Mouse (Mus musculus): ENCODE measurements at regions not wholly inside any gene's neighbourhood (a gene's known extent, or its start where the extent isn't known, plus 50 kb on each side); places are given as distances from the start of the nearest gene placed in this dataset.

DNA sequence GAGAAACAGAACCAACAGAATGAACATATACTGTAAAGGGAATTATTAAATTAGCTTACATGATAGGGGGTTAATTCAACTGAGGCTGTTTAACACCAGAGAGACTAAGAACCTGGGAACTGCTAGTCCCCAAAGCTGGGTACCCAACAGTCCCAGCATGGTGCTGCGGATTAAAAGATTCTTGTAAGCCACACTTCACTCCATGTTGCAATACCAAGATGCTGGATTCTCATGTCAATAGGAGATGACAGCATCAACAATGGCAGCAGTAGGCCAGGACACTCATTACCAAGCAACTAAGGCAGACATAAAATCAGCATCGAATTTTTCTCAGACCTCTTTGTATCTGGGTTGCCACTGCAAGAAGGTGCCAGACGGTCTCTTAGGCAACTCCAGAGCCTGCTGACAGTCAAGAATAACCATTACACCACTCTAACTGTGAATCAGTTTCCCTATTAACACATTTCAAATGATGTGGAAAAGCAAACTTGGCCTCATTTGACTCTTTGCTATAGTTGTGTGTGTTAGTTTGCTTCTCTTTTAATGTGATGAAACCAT, 79.1 kb upstream of the Gls start:
- no peaks in the 10 kb centered on the region for H3K4me1 ChIP-seq (ENCODE audit: control insufficient read depth, insufficient read depth, low read length)
- H3K27ac ChIP-seq (ENCODE audit: insufficient read depth, low read length): no peak overlapping the region
- H3K4me3 ChIP-seq (ENCODE audit: insufficient read depth, low read length): no peak overlapping the region
- TF ChIP-seq POLR2A (IDR thresholded peaks at IDR 0.05; ENCODE audit: low read depth, low read length) (no peak), CTCF (IDR thresholded peaks at IDR 0.05; ENCODE audit: borderline replicate concordance, insufficient read depth, low read length) (no peak)

DNA sequence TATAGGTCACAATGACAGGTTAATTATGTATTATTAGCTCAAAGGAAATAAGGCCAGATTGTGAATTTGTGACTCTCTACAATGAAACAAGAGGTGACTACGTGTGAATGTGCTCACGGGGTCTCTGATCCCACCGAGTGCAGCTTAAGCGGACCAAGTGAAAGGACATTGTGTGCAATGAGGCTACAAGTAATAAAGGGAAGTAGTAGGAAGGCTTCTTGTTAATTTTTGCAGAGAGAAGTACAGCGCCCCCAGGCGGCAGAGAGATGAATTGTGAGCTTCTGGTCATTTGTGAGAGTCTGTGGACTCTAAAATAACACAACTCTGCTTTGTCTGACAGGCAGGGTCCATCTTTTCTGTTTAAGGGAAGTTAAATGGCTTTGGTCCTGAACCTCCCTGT, 73.9 kb upstream of the Gls start:
- no peak overlapping the region for H3K4me3 ChIP-seq (ENCODE audit: insufficient read depth, low read length)
- TF ChIP-seq CTCF (IDR thresholded peaks at IDR 0.05; ENCODE audit: borderline replicate concordance, insufficient read depth, low read length): no peak
- no peak for TF ChIP-seq POLR2A (IDR thresholded peaks at IDR 0.05; ENCODE audit: low read depth, low read length)
- H3K27ac ChIP-seq (ENCODE audit: insufficient read depth, low read length): no peak overlapping the region
- no peaks in the 10 kb centered on the region for H3K4me1 ChIP-seq (ENCODE audit: control insufficient read depth, insufficient read depth, low read length)

DNA sequence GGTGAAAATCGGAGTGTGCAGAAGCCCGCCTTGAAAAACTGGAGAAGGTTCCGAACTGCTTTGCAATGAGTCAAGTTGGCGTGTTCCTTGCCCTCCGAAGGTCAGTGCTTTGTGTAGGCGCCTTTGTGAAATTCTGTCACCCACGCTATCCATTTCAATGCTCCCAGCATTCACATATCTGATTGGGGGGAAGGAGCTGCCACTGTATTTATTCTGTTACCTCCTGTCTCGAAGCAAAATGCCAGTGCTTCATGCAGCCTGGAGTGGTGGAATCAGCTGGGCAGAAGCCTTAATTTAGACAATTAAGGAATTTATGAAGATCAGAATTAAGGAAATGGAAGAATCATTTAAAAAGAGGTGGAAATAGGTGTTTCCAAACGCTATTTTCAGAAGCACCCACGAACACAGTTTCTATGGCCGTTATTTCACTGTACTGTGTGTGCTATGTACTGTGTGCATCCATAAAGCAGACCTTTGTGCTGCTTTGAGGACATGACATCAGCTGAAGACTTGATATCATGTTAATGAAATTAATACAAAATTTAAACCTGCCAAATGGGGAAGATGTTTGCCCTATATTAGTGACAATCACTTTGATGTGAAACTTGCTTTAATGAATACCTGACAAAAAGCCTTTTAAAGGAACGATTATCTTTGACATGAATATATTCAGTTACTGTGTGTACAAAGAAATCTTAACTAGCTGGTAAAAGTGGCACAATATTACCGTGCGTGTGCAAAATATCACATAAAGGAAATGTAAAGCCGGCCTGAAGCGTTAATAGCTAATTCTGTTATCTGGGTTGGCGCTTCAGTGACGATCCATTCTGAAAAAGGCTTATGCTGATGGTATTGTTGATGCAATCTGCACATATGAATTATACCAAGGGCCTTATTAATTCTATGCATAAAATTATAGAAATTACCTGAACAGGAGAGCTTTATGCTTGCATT, 72.9 kb upstream of the Gls start:
- TF ChIP-seq CTCF (IDR thresholded peaks at IDR 0.05; ENCODE audit: borderline replicate concordance, insufficient read depth, low read length): no peak
- TF ChIP-seq POLR2A (IDR thresholded peaks at IDR 0.05; ENCODE audit: low read depth, low read length): no peak
- Histone ChIP-seq H3K4me1 (ENCODE audit: control insufficient read depth, insufficient read depth, low read length) (no peaks in the 10 kb centered on the region), H3K27ac (ENCODE audit: insufficient read depth, low read length) (no peak overlapping the region), H3K4me3 (ENCODE audit: insufficient read depth, low read length) (no peak overlapping the region)

DNA sequence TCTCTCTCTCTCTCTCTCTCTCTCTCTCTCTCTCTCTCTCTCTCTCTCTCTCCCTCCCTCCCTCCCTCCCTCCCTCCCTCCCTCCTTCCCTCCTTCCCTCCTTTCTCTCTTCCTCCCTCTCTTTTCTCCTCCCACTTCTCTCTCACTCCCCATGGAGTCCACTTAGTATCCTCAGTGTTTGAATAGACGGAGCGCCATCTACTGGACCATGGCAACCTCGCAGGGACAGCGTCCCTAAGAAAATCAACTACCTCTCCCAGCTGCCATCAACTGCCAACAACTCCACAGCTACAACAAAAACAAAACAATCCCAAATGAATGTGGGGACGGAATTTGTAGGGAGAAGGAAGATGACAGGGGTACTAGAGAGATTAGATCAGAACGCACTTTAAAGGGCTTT, 69.5 kb upstream of the Gls start:
- 0 out of 2 replicates have a peak, but pooled peaks cover 4% of the 10 kb centered on the region for H3K4me1 ChIP-seq (ENCODE audit: control insufficient read depth, insufficient read depth, low read length)
- peak; percentile 53; the same call in 1 of the 2 replicates for TF ChIP-seq CTCF (IDR thresholded peaks at IDR 0.05; ENCODE audit: borderline replicate concordance, insufficient read depth, low read length)
- no peak for TF ChIP-seq POLR2A (IDR thresholded peaks at IDR 0.05; ENCODE audit: low read depth, low read length)
- no peak overlapping the region for H3K27ac ChIP-seq (ENCODE audit: insufficient read depth, low read length)
- no peak overlapping the region for H3K4me3 ChIP-seq (ENCODE audit: insufficient read depth, low read length)

DNA sequence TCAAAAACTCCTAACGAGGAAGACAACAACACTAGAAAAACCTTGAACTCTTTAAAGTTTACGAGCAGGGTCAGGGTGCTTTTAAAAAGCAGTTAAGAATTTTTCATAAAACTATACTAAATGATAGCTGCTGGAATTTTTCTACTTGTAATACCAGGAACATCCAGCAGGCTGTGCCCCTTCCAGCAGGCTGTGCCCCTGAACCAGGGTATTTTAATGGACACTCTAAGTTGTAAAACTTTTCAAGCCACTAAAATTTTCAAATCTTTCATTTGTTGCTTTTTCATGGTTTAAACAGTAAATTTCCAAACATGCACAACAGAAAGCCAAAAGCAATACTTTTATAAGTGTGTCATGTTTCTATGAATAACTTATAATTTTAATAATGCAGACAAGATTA, 68.2 kb upstream of the Gls start:
- Histone ChIP-seq H3K4me3 (ENCODE audit: insufficient read depth, low read length) (no peak overlapping the region), H3K4me1 (ENCODE audit: control insufficient read depth, insufficient read depth, low read length) (0 out of 2 replicates have a peak, but pooled peaks cover 4% of the 10 kb centered on the region), H3K27ac (ENCODE audit: insufficient read depth, low read length) (no peak overlapping the region)
- peak; percentile 24; the same call in 1 of the 2 replicates for TF ChIP-seq CTCF (IDR thresholded peaks at IDR 0.05; ENCODE audit: borderline replicate concordance, insufficient read depth, low read length)
- TF ChIP-seq POLR2A (IDR thresholded peaks at IDR 0.05; ENCODE audit: low read depth, low read length): no peak

DNA sequence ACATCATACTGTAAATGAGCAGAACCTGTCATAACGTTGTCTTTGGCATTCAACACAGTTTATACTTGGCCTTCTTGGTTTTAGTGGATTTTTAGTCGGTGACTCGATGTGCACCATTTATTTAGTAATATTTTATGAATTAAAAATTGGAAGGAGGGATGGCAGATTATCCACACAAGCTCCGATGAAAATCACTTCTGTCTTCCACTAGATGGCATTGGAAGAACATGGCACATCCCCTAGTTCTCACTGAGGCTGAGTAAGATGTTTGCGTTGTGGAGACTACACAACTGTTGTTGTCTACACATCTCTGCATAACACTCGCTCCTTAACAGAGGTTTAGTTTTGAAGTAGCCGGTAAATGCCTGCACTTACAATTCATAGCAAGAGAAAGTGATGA, 66.5 kb upstream of the Gls start:
- Histone ChIP-seq H3K4me3 (ENCODE audit: insufficient read depth, low read length) (no peak overlapping the region), H3K4me1 (ENCODE audit: control insufficient read depth, insufficient read depth, low read length) (0 out of 2 replicates have a peak, but pooled peaks cover 4% of the 10 kb centered on the region), H3K27ac (ENCODE audit: insufficient read depth, low read length) (no peak overlapping the region)
- TF ChIP-seq CTCF (IDR thresholded peaks at IDR 0.05; ENCODE audit: borderline replicate concordance, insufficient read depth, low read length) (no peak), POLR2A (IDR thresholded peaks at IDR 0.05; ENCODE audit: low read depth, low read length) (no peak)

DNA sequence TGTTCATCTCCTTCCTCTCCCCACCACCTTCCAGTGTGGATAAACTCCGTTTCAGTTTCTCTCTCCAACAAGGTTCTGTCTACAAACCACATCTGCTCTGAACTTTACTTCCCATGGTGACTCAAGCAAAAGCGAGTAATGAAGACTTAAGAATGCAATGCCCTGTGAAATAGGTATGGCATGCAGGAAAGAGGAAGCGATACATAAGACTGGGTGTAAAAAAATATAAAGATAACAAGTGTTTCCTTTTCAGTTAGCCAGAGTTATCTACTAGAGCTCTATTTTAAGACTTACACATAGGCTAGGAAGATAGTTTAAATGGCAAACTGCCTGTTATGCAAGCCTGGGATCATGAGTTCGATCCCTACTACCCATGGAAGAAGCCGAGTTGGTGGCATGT, 65.3 kb upstream of the Gls start:
- no peak overlapping the region for H3K4me3 ChIP-seq (ENCODE audit: insufficient read depth, low read length)
- no peak for TF ChIP-seq CTCF (IDR thresholded peaks at IDR 0.05; ENCODE audit: borderline replicate concordance, insufficient read depth, low read length)
- no peak for TF ChIP-seq POLR2A (IDR thresholded peaks at IDR 0.05; ENCODE audit: low read depth, low read length)
- H3K4me1 ChIP-seq (ENCODE audit: control insufficient read depth, insufficient read depth, low read length): 0 out of 2 replicates have a peak, but pooled peaks cover 4% of the 10 kb centered on the region
- no peak overlapping the region for H3K27ac ChIP-seq (ENCODE audit: insufficient read depth, low read length)

DNA sequence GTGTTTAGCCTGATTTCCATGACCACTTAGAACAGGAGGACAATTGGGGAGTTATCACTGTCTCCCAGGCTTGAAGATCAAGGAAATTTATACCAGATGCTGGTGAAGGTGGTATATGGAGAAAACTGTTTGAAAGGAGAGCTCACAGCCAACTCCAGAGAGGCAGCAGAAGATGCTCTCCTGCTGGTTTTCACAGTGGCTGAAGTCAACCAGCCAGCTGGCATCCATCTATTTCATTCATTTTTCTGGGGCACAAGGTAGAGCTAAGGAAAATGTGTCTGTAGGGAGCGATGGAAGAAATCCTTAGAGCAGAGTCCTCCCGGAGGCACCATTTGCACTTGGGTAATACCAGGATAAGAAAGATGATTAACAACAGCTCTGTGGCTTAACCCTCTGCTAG, 63.1 kb upstream of the Gls start:
- Histone ChIP-seq H3K27ac (ENCODE audit: insufficient read depth, low read length) (no peak overlapping the region), H3K4me1 (ENCODE audit: control insufficient read depth, insufficient read depth, low read length) (0 out of 2 replicates have a peak, but pooled peaks cover 4% of the 10 kb centered on the region), H3K4me3 (ENCODE audit: insufficient read depth, low read length) (no peak overlapping the region)
- TF ChIP-seq POLR2A (IDR thresholded peaks at IDR 0.05; ENCODE audit: low read depth, low read length): no peak

DNA sequence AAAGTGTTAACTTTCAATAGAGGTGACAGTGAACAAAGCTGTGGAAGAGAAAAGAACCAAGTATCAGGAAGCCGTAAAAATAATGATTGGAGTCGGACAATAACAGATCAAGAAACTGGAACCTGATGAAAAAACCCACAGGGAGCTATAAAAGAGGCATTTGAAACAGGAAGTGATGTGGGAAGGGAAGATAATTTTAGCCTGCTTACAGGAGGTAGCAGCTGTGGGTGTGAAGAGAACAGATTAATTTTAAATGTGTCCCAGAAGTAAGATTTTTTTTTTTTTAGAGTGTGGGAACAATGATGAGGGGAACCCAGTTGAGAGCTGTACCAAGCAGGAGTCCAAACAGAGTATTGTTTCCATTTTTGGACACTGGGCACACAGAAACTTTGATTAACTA, 61.5 kb upstream of the Gls start:
- H3K27ac ChIP-seq (ENCODE audit: insufficient read depth, low read length): no peak overlapping the region
- no peak overlapping the region for H3K4me3 ChIP-seq (ENCODE audit: insufficient read depth, low read length)
- H3K4me1 ChIP-seq (ENCODE audit: control insufficient read depth, insufficient read depth, low read length): 0 out of 2 replicates have a peak, but pooled peaks cover 4% of the 10 kb centered on the region
- no peak for TF ChIP-seq CTCF (IDR thresholded peaks at IDR 0.05; ENCODE audit: borderline replicate concordance, insufficient read depth, low read length)
- no peak for TF ChIP-seq POLR2A (IDR thresholded peaks at IDR 0.05; ENCODE audit: low read depth, low read length)
